20 mouse cellular contexts compared by ENCODE assay signal in the genomic region with DNA sequence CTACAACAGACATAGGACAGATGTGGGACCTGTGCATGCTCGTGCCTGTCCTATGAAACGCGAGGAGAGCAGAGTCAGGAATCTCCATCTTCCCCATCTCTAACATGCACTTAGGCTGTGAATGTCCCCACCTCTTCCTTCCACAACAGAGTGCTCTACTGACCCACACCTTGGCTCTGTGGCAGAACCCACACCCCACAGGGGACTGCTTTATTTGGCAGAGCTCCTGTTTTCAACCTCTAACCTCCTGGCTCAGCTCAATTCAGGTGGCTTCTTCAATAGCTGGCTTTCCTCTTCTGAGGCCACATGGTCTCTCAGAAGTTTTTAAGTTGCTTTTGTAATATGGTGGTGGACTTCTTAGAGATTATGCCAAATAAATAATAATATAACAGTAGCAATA. TPM values are rescaled to one million over a fixed set of nuclear protein-coding genes. Genes with fewer than 3 reads are reported as not detected.
DNase-seq lines count a peak whose midpoint lies in the region; ATAC-seq lines count a peak whose summit lies in the region.
"Had no signal": no experiment of that assay in that cellular context is flagged by ENCODE, and none has a peak within 500 bp of the region (broad histone marks: within the 10 kb centered on the region; RNA-seq: fewer than 3 reads in every experiment).

No protein-coding gene starts in this region.

- no peaks in the 10 kb centered on the region for H3K27me3 ChIP-seq in forebrain, embryonic 13.5 days
- no peaks in the 10 kb centered on the region for H3K27me3 ChIP-seq in forebrain, embryonic 12.5 days
- no peaks in the 10 kb centered on the region for H3K27me3 ChIP-seq in forebrain, embryonic 15.5 days
- no peaks in the 10 kb centered on the region for H3K27me3 ChIP-seq in forebrain, embryonic 11.5 days (ENCODE audit: control insufficient read depth, insufficient read depth, low read length)
- H3K27me3 ChIP-seq in heart, embryonic 10.5 days (ENCODE audit: insufficient read depth, poor library complexity, severe bottlenecking) = no peaks in the 10 kb centered on the region
- no peaks in the 10 kb centered on the region for H3K27me3 ChIP-seq in midbrain, embryonic 13.5 days
- no peaks in the 10 kb centered on the region for H3K27me3 ChIP-seq in midbrain, embryonic 14.5 days (ENCODE audit: control insufficient read depth, insufficient read depth, low read length)
- H3K27me3 ChIP-seq: embryonic facial prominence, embryonic 13.5 days; embryonic facial prominence, embryonic 15.5 days had no signal

- H3K36me3 ChIP-seq in forebrain, embryonic 13.5 days (ENCODE audit: poor library complexity, severe bottlenecking) = peaks cover 33% of the 10 kb centered on the region
- H3K36me3 ChIP-seq in forebrain, embryonic 12.5 days (replicated peaks) = peaks cover 23% of the 10 kb centered on the region
- peaks cover 28% of the 10 kb centered on the region for H3K36me3 ChIP-seq in forebrain, embryonic 15.5 days
- no peaks in the 10 kb centered on the region for H3K36me3 ChIP-seq in forebrain, embryonic 11.5 days (ENCODE audit: control insufficient read depth, insufficient read depth, low read length)
- H3K36me3 ChIP-seq in heart, embryonic 10.5 days = peaks cover 22% of the 10 kb centered on the region
- H3K36me3 ChIP-seq in midbrain, embryonic 13.5 days = peaks cover 46% of the 10 kb centered on the region
- H3K36me3 ChIP-seq in midbrain, embryonic 14.5 days (ENCODE audit: control insufficient read depth, insufficient read depth, low read length) = peaks cover 38% of the 10 kb centered on the region

- H3K9me3 ChIP-seq in forebrain, embryonic 13.5 days (replicated peaks) = no peaks in the 10 kb centered on the region
- H3K9me3 ChIP-seq in forebrain, embryonic 12.5 days = no peaks in the 10 kb centered on the region
- H3K9me3 ChIP-seq in forebrain, embryonic 15.5 days = no peaks in the 10 kb centered on the region
- peaks cover 3% of the 10 kb centered on the region; the same call in 1 of the 2 replicates for H3K9me3 ChIP-seq in forebrain, embryonic 11.5 days (ENCODE audit: control insufficient read depth, low read length)
- H3K9me3 ChIP-seq in heart, embryonic 10.5 days = peaks cover 6% of the 10 kb centered on the region; the same call in 1 of the 2 replicates
- peaks cover 3% of the 10 kb centered on the region; the same call in 1 of the 2 replicates for H3K9me3 ChIP-seq in midbrain, embryonic 13.5 days
- H3K9me3 ChIP-seq in midbrain, embryonic 14.5 days (ENCODE audit: control insufficient read depth, low read length) = no peaks in the 10 kb centered on the region
- H3K9me3 ChIP-seq: embryonic facial prominence, embryonic 13.5 days had no signal

- H3K4me1 ChIP-seq in forebrain, embryonic 13.5 days = peaks cover 42% of the 10 kb centered on the region
- peaks cover 27% of the 10 kb centered on the region for H3K4me1 ChIP-seq in forebrain, embryonic 12.5 days
- H3K4me1 ChIP-seq in forebrain, embryonic 15.5 days = peaks cover 31% of the 10 kb centered on the region
- H3K4me1 ChIP-seq in forebrain, embryonic 11.5 days (replicated peaks; ENCODE audit: control insufficient read depth, insufficient read depth, low read length) = 0 out of 2 replicates have a peak, but pooled peaks cover 2% of the 10 kb centered on the region
- H3K4me1 ChIP-seq in heart, embryonic 10.5 days = peaks cover 28% of the 10 kb centered on the region
- H3K4me1 ChIP-seq in midbrain, embryonic 13.5 days (replicated peaks) = peaks cover 25% of the 10 kb centered on the region
- H3K4me1 ChIP-seq in midbrain, embryonic 14.5 days (ENCODE audit: control insufficient read depth, insufficient read depth, low read length) = peaks cover 21% of the 10 kb centered on the region

- intact Hi-C loops in heart, postnatal 36 days (cut with DNase I) = no loop called here

- no peak overlapping the region for H3K4me3 ChIP-seq in forebrain, embryonic 13.5 days
- H3K4me3 ChIP-seq in forebrain, embryonic 12.5 days (replicated peaks) = no peak overlapping the region
- no peak overlapping the region for H3K4me3 ChIP-seq in forebrain, embryonic 15.5 days
- no peak overlapping the region for H3K4me3 ChIP-seq in forebrain, embryonic 11.5 days (ENCODE audit: low read depth, low read length)
- H3K4me3 ChIP-seq in heart, embryonic 10.5 days = no peak overlapping the region
- no peak overlapping the region for H3K4me3 ChIP-seq in midbrain, embryonic 13.5 days (replicated peaks)
- H3K4me3 ChIP-seq in midbrain, embryonic 14.5 days (replicated peaks; ENCODE audit: low read depth, low read length) = no peak overlapping the region
- H3K4me3 ChIP-seq: embryonic facial prominence, embryonic 13.5 days; embryonic facial prominence, embryonic 15.5 days; erythroblast, embryonic 14.5 days had no signal

- H3K27ac ChIP-seq in forebrain, embryonic 13.5 days = peak overlapping the region; percentile 95
- H3K27ac ChIP-seq in forebrain, embryonic 12.5 days = no peak overlapping the region
- peak overlapping the region; percentile 88; the same call in 1 of the 2 replicates for H3K27ac ChIP-seq in forebrain, embryonic 15.5 days (replicated peaks)
- no peak overlapping the region for H3K27ac ChIP-seq in forebrain, embryonic 11.5 days (ENCODE audit: low read depth, low read length)
- peak overlapping the region; percentile 17; the same call in 1 of the 2 replicates for H3K27ac ChIP-seq in heart, embryonic 10.5 days
- H3K27ac ChIP-seq in midbrain, embryonic 13.5 days = 0 out of 2 replicates have a peak overlapping the region, but pooled peaks have one; percentile 84
- no peak overlapping the region for H3K27ac ChIP-seq in midbrain, embryonic 14.5 days (replicated peaks; ENCODE audit: low read depth, low read length)
- H3K27ac ChIP-seq: embryonic facial prominence, embryonic 13.5 days; embryonic facial prominence, embryonic 15.5 days had no signal

- no peak for DNase-seq in forebrain, embryonic 11.5 days (ENCODE audit: low spot score)
- DNase-seq in heart, embryonic 10.5 days (ENCODE audit: low spot score) = no peak
- DNase-seq in heart, postnatal 36 days = no peak
- DNase-seq in midbrain, embryonic 14.5 days = no peak
- DNase-seq: adrenal gland, adult 2 months; adrenal gland, postnatal 10 days; adrenal gland, postnatal 25 days; cerebellum, adult 11 months; cerebellum, adult 18-20 months; cerebellum, adult 8-10 months; cerebellum, postnatal 36 days; embryo, embryonic 11 days had no signal

- no peak for ATAC-seq in forebrain, embryonic 13.5 days
- ATAC-seq in forebrain, embryonic 12.5 days (ENCODE audit: low FRiP score) = no peak
- ATAC-seq in forebrain, embryonic 15.5 days (replicated peaks) = no peak
- ATAC-seq in forebrain, embryonic 11.5 days (replicated peaks; ENCODE audit: low FRiP score) = no peak
- no peak for ATAC-seq in midbrain, embryonic 13.5 days
- ATAC-seq in midbrain, embryonic 14.5 days (ENCODE audit: low FRiP score, low TSS enrichment) = no peak
- ATAC-seq: forebrain, embryonic 16.5 days had no signal

- 96% methylated on average over 3 of the region's 3 CpGs for WGBS in forebrain, embryonic 13.5 days
- 98% methylated on average over 3 of the region's 3 CpGs for WGBS in forebrain, embryonic 12.5 days
- WGBS in forebrain, embryonic 15.5 days = 94% methylated on average over 3 of the region's 3 CpGs
- 97% methylated on average over 3 of the region's 3 CpGs for WGBS in forebrain, embryonic 11.5 days
- 91% methylated on average over 3 of the region's 3 CpGs for WGBS in heart, embryonic 10.5 days
- 96% methylated on average over 3 of the region's 3 CpGs for WGBS in midbrain, embryonic 13.5 days
- WGBS in midbrain, embryonic 14.5 days = 94% methylated on average over 3 of the region's 3 CpGs

- H3K9ac ChIP-seq in forebrain, embryonic 13.5 days = no peak overlapping the region
- no peak overlapping the region for H3K9ac ChIP-seq in forebrain, embryonic 12.5 days
- H3K9ac ChIP-seq in forebrain, embryonic 15.5 days (replicated peaks) = no peak overlapping the region
- no peak overlapping the region for H3K9ac ChIP-seq in forebrain, embryonic 11.5 days (ENCODE audit: low read length)
- no peak overlapping the region for H3K9ac ChIP-seq in midbrain, embryonic 13.5 days (replicated peaks)
- no peak overlapping the region for H3K9ac ChIP-seq in midbrain, embryonic 14.5 days (replicated peaks; ENCODE audit: low read length)
- H3K9ac ChIP-seq: embryonic facial prominence, embryonic 13.5 days; embryonic facial prominence, embryonic 15.5 days had no signal

- no peak overlapping the region for H3K4me2 ChIP-seq in forebrain, embryonic 13.5 days
- no peak overlapping the region for H3K4me2 ChIP-seq in forebrain, embryonic 12.5 days
- H3K4me2 ChIP-seq in forebrain, embryonic 15.5 days (replicated peaks) = no peak overlapping the region
- H3K4me2 ChIP-seq in forebrain, embryonic 11.5 days (ENCODE audit: low read depth, low read length, severe bottlenecking) = no peak overlapping the region
- no peak overlapping the region for H3K4me2 ChIP-seq in midbrain, embryonic 13.5 days (replicated peaks)
- H3K4me2 ChIP-seq in midbrain, embryonic 14.5 days (ENCODE audit: low read length) = no peak overlapping the region
- H3K4me2 ChIP-seq: embryonic facial prominence, embryonic 13.5 days; embryonic facial prominence, embryonic 15.5 days had no signal

RNA-seq across cellular contexts. Expression of gene Umps, which starts 39.1 kb away (rescaled TPM):
- 40.4 and 46.8 TPM in 2 replicates for polyA plus RNA-seq in forebrain, embryonic 13.5 days (2015; fragmentation: Nextera tagmentation; extraction: Ambion mirVana)
- polyA plus RNA-seq in forebrain, embryonic 12.5 days (2016; fragmentation: Nextera tagmentation; extraction: Ambion mirVana) = 56.5 and 56.9 TPM in 2 replicates
- 32.9 and 34.5 TPM in 2 replicates for polyA plus RNA-seq in forebrain, embryonic 15.5 days (2015; fragmentation: Nextera tagmentation; extraction: Ambion mirVana)
- polyA plus RNA-seq in forebrain, embryonic 11.5 days (2014; fragmentation: Nextera tagmentation; extraction: Ambion mirVana) = 77.4 and 79.9 TPM in 2 replicates
- polyA plus RNA-seq in heart, embryonic 10.5 days (2016; fragmentation: Nextera tagmentation; extraction: Ambion mirVana) = 52.2 and 76.3 TPM in 2 replicates
- 1 to 10 TPM; 7.9 to 8.6 TPM for total RNA-seq in heart, postnatal 36 days (2021)
- 28.5 and 29.3 TPM in 2 replicates for polyA plus RNA-seq in midbrain, embryonic 13.5 days (2015; fragmentation: Nextera tagmentation; extraction: Ambion mirVana)
- polyA plus RNA-seq in midbrain, embryonic 14.5 days (2014; fragmentation: Nextera tagmentation; extraction: Ambion mirVana) = 19.7 and 28.4 TPM in 2 replicates

Comparison
In these comparisons a context has a peak if more than half of its experiments do, and no peak if none do; other contexts are left out.
1. H3K27ac ChIP-seq: peak in forebrain, embryonic 13.5 days (single experiment), forebrain, embryonic 15.5 days (single experiment), heart, embryonic 10.5 days (single experiment) and midbrain, embryonic 13.5 days (single experiment); none in forebrain, embryonic 12.5 days (single experiment), forebrain, embryonic 11.5 days (single experiment) and midbrain, embryonic 14.5 days (single experiment).